Mouse (Mus musculus) hindbrain, embryonic 14.5 days (tissue): ENCODE data around the gene Aldh16a1. TPM values are rescaled to one million over a fixed set of nuclear protein-coding genes. Genes with fewer than 3 reads are reported as not detected.
A peak's percentile ranks its signal among the peaks of the same experiment; 100 is the strongest.

Source experiments
- microRNA counts: library from miRNA; unstranded; fragments of <30 nt; microRNA quantifications from one replicate; lab custom pipeline; 2016
- microRNA-seq: library from miRNA; unstranded; fragments of <30 nt; microRNA quantifications from one replicate; pipeline ENCODE4, GENCODE M21; 2016
- polyA plus RNA-seq: library from polyadenylated mRNA; unstranded; fragments of >200 nt; fragmentation: Nextera tagmentation; extraction: Ambion mirVana; gene quantifications from 2 replicates; pipeline ENCODE4 v1.2.1, GENCODE M21; 2014

The Aldh16a1 gene
- polyA plus RNA-seq, 1 experiment from 2014 or later: 21.3 TPM

MicroRNAs within 50 kb of the gene (microRNA counts, 519-probe panel; counts per million panel counts)
- microRNA mmu-miR-150 (lab: Ali Mortazavi, UCI): 4,447 counts per million, percentile 40 among the panel's probes with 10 or more counts

Small RNA genes lying within 50 kb of the gene (microRNA-seq; reads per million reads assigned to microRNA genes)
- 156 reads per million, percentile 55 among the genes with 10 or more reads in this experiment for gene Mir150
- 16.5 reads per million, percentile 34 among the genes with 10 or more reads in this experiment for gene Mir5121
- gene Mir7055: not detected

Other genes starting within 250 kb of the Aldh16a1 start
- gene Ap2a1, start 225.1 kb downstream of the Aldh16a1 start, polyA plus RNA-seq: 123 and 135 TPM in 2 replicates
- 0.14 and 0.33 TPM in 2 replicates for gene Tsks, start 211.4 kb downstream of the Aldh16a1 start, polyA plus RNA-seq
- 53.3 and 53.8 TPM in 2 replicates for gene Cpt1c, start 179.7 kb downstream of the Aldh16a1 start, polyA plus RNA-seq
- 194 and 210 TPM in 2 replicates for gene Prmt1, start 168.0 kb downstream of the Aldh16a1 start, polyA plus RNA-seq
- 52.1 and 56.9 TPM in 2 replicates for gene Irf3, start 156.9 kb downstream of the Aldh16a1 start, polyA plus RNA-seq
- gene Bcl2l12, start 155.9 kb downstream of the Aldh16a1 start, polyA plus RNA-seq: 9.2 and 12.6 TPM in 2 replicates
- gene Scaf1, start 138.2 kb downstream of the Aldh16a1 start, polyA plus RNA-seq: 59.7 and 61.9 TPM in 2 replicates
- gene Rras, start 136.6 kb downstream of the Aldh16a1 start, polyA plus RNA-seq: 14.2 and 15.2 TPM in 2 replicates
- gene Prr12, start 101.7 kb downstream of the Aldh16a1 start, polyA plus RNA-seq: 16.5 and 16.8 TPM in 2 replicates
- gene Nosip, start 92.2 kb downstream of the Aldh16a1 start, polyA plus RNA-seq: 57.9 and 62.1 TPM in 2 replicates
- 12.8 and 13.9 TPM in 2 replicates for gene Prrg2, start 91.9 kb downstream of the Aldh16a1 start, polyA plus RNA-seq
- gene Rcn3, start 62.4 kb downstream of the Aldh16a1 start, polyA plus RNA-seq: 77.7 and 93.3 TPM in 2 replicates
- 37.7 and 40.5 TPM in 2 replicates for gene Fcgrt, start 50.7 kb downstream of the Aldh16a1 start, polyA plus RNA-seq
- gene Rps11, start 30.1 kb downstream of the Aldh16a1 start, polyA plus RNA-seq: 767 and 952 TPM in 2 replicates
- 725 and 835 TPM in 2 replicates for gene Rpl13a, start 25.8 kb downstream of the Aldh16a1 start, polyA plus RNA-seq
- gene Gm45713, start 18.4 kb downstream of the Aldh16a1 start, polyA plus RNA-seq: 0.22 TPM in 1 of 2 replicates, not detected in the other
- gene Flt3l, start 18.2 kb downstream of the Aldh16a1 start, polyA plus RNA-seq: 1.7 and 1.8 TPM in 2 replicates
- gene Pih1d1, start 281 bp downstream of the Aldh16a1 start, polyA plus RNA-seq: 91.0 and 93.5 TPM in 2 replicates
- 0.47 and 0.48 TPM in 2 replicates for gene Slc17a7, start 9.4 kb upstream of the Aldh16a1 start, polyA plus RNA-seq
- not detected in 2 replicates for gene Gfy, start 25.0 kb upstream of the Aldh16a1 start, polyA plus RNA-seq
- gene Pth2, start 26.4 kb upstream of the Aldh16a1 start, polyA plus RNA-seq: 0.83 TPM in 1 of 2 replicates, not detected in the other
- gene Ccdc155, start 50.3 kb upstream of the Aldh16a1 start, polyA plus RNA-seq: 0.50 and 0.57 TPM in 2 replicates
- 8.7 and 11.3 TPM in 2 replicates for gene Dkkl1, start 57.6 kb upstream of the Aldh16a1 start, polyA plus RNA-seq
- gene Tead2, start 61.2 kb upstream of the Aldh16a1 start, polyA plus RNA-seq: 37.7 and 48.0 TPM in 2 replicates
- 0.94 and 1.2 TPM in 2 replicates for gene Cd37, start 84.5 kb upstream of the Aldh16a1 start, polyA plus RNA-seq
- gene Slc6a16, start 86.5 kb upstream of the Aldh16a1 start, polyA plus RNA-seq: 0.33 and 0.67 TPM in 2 replicates
- gene Slc6a21, start 122.9 kb upstream of the Aldh16a1 start, polyA plus RNA-seq: not detected in 2 replicates
- 7.8 and 9.3 TPM in 2 replicates for gene Trpm4, start 179.2 kb upstream of the Aldh16a1 start, polyA plus RNA-seq
- gene Hrc, start 180.7 kb upstream of the Aldh16a1 start, polyA plus RNA-seq: 0.20 and 0.41 TPM in 2 replicates
- gene Ppfia3, start 212.4 kb upstream of the Aldh16a1 start, polyA plus RNA-seq: 29.8 and 32.3 TPM in 2 replicates
- 34.8 and 37.9 TPM in 2 replicates for gene Lin7b, start 216.0 kb upstream of the Aldh16a1 start, polyA plus RNA-seq
- 61.4 and 72.3 TPM in 2 replicates for gene Snrnp70, start 241.2 kb upstream of the Aldh16a1 start, polyA plus RNA-seq